Mouse (Mus musculus): ENCODE data around the gene Fbxo46.

DNA sequence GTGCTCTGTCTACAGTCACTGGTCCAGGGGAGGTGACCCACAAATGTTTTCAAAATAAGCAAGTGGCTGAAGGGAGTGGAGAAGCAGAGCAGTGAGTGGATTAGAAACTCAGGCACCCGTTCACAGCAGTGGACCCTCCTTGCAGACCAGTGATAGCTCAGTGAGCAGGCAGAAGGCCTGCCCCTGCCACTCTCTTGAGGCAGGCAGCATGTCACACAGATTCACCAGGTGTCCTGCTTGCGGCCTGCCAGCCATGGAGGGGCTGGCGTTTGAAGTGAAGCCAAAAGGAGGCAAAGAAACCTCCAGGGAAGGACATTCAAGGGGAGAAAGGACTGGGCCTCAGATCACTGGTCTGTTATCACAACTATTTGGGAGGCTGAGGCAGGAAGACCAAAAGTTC is 40.9 kb upstream of the Fbxo46 start:
- no peak for TF ChIP-seq CTCF (conservative IDR thresholded peaks at IDR 0.05; ENCODE audit: low read length)
- no peak for TF ChIP-seq POU5F1 (IDR thresholded peaks at IDR 0.05; ENCODE audit: borderline replicate concordance, low read length)
- TF ChIP-seq NANOG (IDR thresholded peaks at IDR 0.05; ENCODE audit: borderline replicate concordance, low read length): no peak
